Mouse (Mus musculus) kidney, adult 2 months (tissue): ENCODE measurements around the gene Nptx2.

Source experiments
- CTCF ChIP-seq: fragments of 200-500 bp; conservative IDR thresholded peaks from 2 replicates; pipeline ENCODE4 v1.5.1; 2011; ENCODE audit warnings: low read depth, mild to moderate bottlenecking, control low read depth, low read length, moderate library complexity, mixed read lengths; ENCODE audit not compliant: insufficient read depth, insufficient read length
- POLR2A ChIP-seq: fragments of 200-500 bp; IDR thresholded peaks from one replicate; pipeline ENCODE4 v1.6.1; 2011; ENCODE audit warnings: low read depth, low read length, control low read depth

DNA sequence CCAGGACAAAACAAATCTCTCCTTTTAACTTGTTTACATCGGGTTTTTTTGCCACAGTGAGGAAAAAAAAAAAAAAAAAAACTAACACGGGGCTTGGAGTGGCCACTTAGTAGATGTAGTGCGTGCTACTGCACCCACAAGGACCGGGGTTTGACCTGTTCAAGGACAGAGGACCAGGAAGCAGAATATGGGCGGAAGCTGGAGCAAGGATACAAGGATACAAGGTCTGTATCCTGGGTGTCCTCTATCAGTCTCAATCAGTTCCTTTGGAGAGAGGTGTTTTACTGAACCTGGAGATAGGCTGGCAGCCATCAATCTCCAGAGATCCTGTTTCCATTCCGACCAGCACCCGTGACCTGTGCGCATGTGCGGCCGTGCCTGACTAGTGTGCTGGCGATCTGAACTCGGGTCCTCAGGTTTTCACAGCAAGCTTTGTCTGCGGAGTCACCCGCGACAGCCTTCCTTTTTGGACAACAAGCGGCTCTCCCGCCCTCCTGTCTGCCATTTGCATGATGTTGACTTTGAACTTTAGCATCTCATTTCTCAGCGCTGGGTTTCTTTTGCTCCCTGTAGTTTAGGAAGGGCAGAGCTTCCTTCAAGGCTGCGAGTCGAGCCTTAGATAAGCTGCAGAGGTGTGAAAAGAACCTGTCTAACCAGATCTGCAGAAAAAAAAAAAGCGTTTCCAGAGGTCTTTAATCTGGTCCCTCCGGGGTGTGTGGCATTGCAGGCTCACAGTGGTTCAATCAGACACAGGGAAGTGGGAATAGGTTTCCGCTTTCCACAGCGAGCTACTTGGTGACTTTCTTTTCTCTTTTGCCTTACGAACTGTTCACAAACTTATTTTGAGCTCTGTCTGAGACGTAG, 38.8 kb upstream of the Nptx2 start:
- TF ChIP-seq CTCF (no peak), POLR2A (no peak)
